Mouse (Mus musculus): ENCODE data around the gene Mrps6. TPM values are rescaled to one million over a fixed set of nuclear protein-coding genes. Genes with fewer than 3 reads are reported as not detected.
A peak's percentile ranks its signal among the peaks of the same experiment; 100 is the strongest.

Mrps6 gene
- polyA plus RNA-seq, 1 experiment from 2014 or later: 106 TPM

- Histone ChIP-seq H3K27ac (no peak overlapping the region), H3K27me3 (no peaks in the 10 kb centered on the region), H3K9me3 (no peaks in the 10 kb centered on the region), H3K4me1 (peaks cover 7% of the 10 kb centered on the region; the same call in 1 of the 2 replicates), H3K36me3 (0 out of 2 replicates have a peak, but pooled peaks cover 7% of the 10 kb centered on the region), H3K9ac (no peak overlapping the region), H3K4me3 (no peak overlapping the region), H3K4me2 (replicated peaks) (no peak overlapping the region)
- ATAC-seq (ENCODE audit: insufficient number of reproducible peaks, insufficient read depth, low FRiP score, low TSS enrichment): no peak
- 64% methylated on average over 3 of the region's 3 CpGs for WGBS
Measured at GRCm38 (mm10) chr16:92105631-92106030, 47.6 kb downstream of the Mrps6 start.

GRCm38 (mm10) chr16:92107346-92107745, 49.3 kb downstream of the Mrps6 start:
- Histone ChIP-seq H3K36me3 (peaks cover 11% of the 10 kb centered on the region; the same call in 1 of the 2 replicates), H3K9ac (no peak overlapping the region), H3K4me1 (peaks cover 5% of the 10 kb centered on the region; the same call in 1 of the 2 replicates), H3K27me3 (no peaks in the 10 kb centered on the region), H3K4me2 (replicated peaks) (no peak overlapping the region), H3K4me3 (no peak overlapping the region), H3K27ac (no peak overlapping the region), H3K9me3 (no peaks in the 10 kb centered on the region)
- ATAC-seq (ENCODE audit: insufficient number of reproducible peaks, insufficient read depth, low FRiP score, low TSS enrichment): no peak
- WGBS: 88% methylated on average over 5 of the region's 5 CpGs

- H3K36me3 ChIP-seq: peaks cover 12% of the 10 kb centered on the region
- no peak overlapping the region for H3K4me2 ChIP-seq (replicated peaks)
- peaks cover 10% of the 10 kb centered on the region for H3K4me1 ChIP-seq
- no peak for ATAC-seq (ENCODE audit: insufficient number of reproducible peaks, insufficient read depth, low FRiP score, low TSS enrichment)
- no peaks in the 10 kb centered on the region for H3K27me3 ChIP-seq
- no peak overlapping the region for H3K4me3 ChIP-seq
- 85% methylated on average over 5 of the region's 5 CpGs for whole genome bisulfite sequencing
- no peaks in the 10 kb centered on the region for H3K9me3 ChIP-seq
- no peak overlapping the region for H3K9ac ChIP-seq
- H3K27ac ChIP-seq: no peak overlapping the region
Measured at GRCm38 (mm10) chr16:92114706-92115241, 56.7 kb downstream of the Mrps6 start.

GRCm38 (mm10) chr16:92115611-92116421, 57.7 kb downstream of the Mrps6 start:
- Histone ChIP-seq H3K4me2 (replicated peaks) (peak overlapping the region; percentile 38), H3K27ac (peak overlapping the region; percentile 41; the same call in 1 of the 2 replicates), H3K9me3 (no peaks in the 10 kb centered on the region), H3K36me3 (peaks cover 12% of the 10 kb centered on the region), H3K9ac (no peak overlapping the region), H3K4me3 (peak overlapping the region; percentile 20; the same call in 1 of the 2 replicates), H3K27me3 (no peaks in the 10 kb centered on the region), H3K4me1 (peaks cover 10% of the 10 kb centered on the region)
- no peak for ATAC-seq (ENCODE audit: insufficient number of reproducible peaks, insufficient read depth, low FRiP score, low TSS enrichment)
- WGBS: 36% methylated on average over 19 of the region's 20 CpGs

- Histone ChIP-seq H3K4me1 (peaks cover 10% of the 10 kb centered on the region), H3K27ac (no peak overlapping the region), H3K9ac (no peak overlapping the region), H3K4me3 (no peak overlapping the region), H3K4me2 (replicated peaks) (no peak overlapping the region), H3K27me3 (no peaks in the 10 kb centered on the region), H3K36me3 (peaks cover 6% of the 10 kb centered on the region), H3K9me3 (no peaks in the 10 kb centered on the region)
- no peak for ATAC-seq (ENCODE audit: insufficient number of reproducible peaks, insufficient read depth, low FRiP score, low TSS enrichment)
- WGBS: 56% methylated on average over 9 of the region's 9 CpGs
Measured at GRCm38 (mm10) chr16:92117337-92118209, 59.5 kb downstream of the Mrps6 start.

GRCm38 (mm10) chr16:92119013-92119515, 61.0 kb downstream of the Mrps6 start:
- no peak overlapping the region for H3K4me2 ChIP-seq (replicated peaks)
- no peak overlapping the region for H3K4me3 ChIP-seq
- H3K36me3 ChIP-seq: no peaks in the 10 kb centered on the region
- no peak overlapping the region for H3K9ac ChIP-seq
- WGBS: 71% methylated on average over 13 of the region's 13 CpGs
- H3K9me3 ChIP-seq: no peaks in the 10 kb centered on the region
- H3K27ac ChIP-seq: no peak overlapping the region
- H3K4me1 ChIP-seq: peaks cover 10% of the 10 kb centered on the region
- no peaks in the 10 kb centered on the region for H3K27me3 ChIP-seq
- no peak for ATAC-seq (ENCODE audit: insufficient number of reproducible peaks, insufficient read depth, low FRiP score, low TSS enrichment)

GRCm38 (mm10) chr16:92120899-92121531, 62.9 kb downstream of the Mrps6 start:
- Histone ChIP-seq H3K36me3 (no peaks in the 10 kb centered on the region), H3K4me3 (no peak overlapping the region), H3K9me3 (peaks cover 5% of the 10 kb centered on the region), H3K9ac (no peak overlapping the region), H3K4me1 (peaks cover 4% of the 10 kb centered on the region), H3K27me3 (no peaks in the 10 kb centered on the region), H3K27ac (no peak overlapping the region), H3K4me2 (replicated peaks) (no peak overlapping the region)
- no peak for ATAC-seq (ENCODE audit: insufficient number of reproducible peaks, insufficient read depth, low FRiP score, low TSS enrichment)
- 71% methylated on average over 17 of the region's 17 CpGs for WGBS

- ATAC-seq (ENCODE audit: insufficient number of reproducible peaks, insufficient read depth, low FRiP score, low TSS enrichment): no peak
- Histone ChIP-seq H3K4me1 (no peaks in the 10 kb centered on the region), H3K9me3 (peaks cover 5% of the 10 kb centered on the region)
Measured at GRCm38 (mm10) chr16:92127226-92127625, 69.2 kb downstream of the Mrps6 start.

GRCm38 (mm10) chr16:92127666-92128065, 69.6 kb downstream of the Mrps6 start:
- Histone ChIP-seq H3K4me2 (replicated peaks) (no peak overlapping the region), H3K4me3 (no peak overlapping the region), H3K9me3 (peaks cover 5% of the 10 kb centered on the region), H3K4me1 (no peaks in the 10 kb centered on the region), H3K27ac (no peak overlapping the region), H3K9ac (no peak overlapping the region), H3K27me3 (no peaks in the 10 kb centered on the region), H3K36me3 (no peaks in the 10 kb centered on the region)
- WGBS: 86% methylated on average over 5 of the region's 5 CpGs
- ATAC-seq (ENCODE audit: insufficient number of reproducible peaks, insufficient read depth, low FRiP score, low TSS enrichment): no peak

More at GRCm38 (mm10) chr16:92127226-92127625, 69.2 kb downstream of the Mrps6 start:
- Histone ChIP-seq H3K4me3 (no peak overlapping the region), H3K27ac (no peak overlapping the region), H3K27me3 (no peaks in the 10 kb centered on the region), H3K4me2 (replicated peaks) (no peak overlapping the region), H3K36me3 (no peaks in the 10 kb centered on the region), H3K9ac (no peak overlapping the region)
- WGBS: 61% methylated on average over 4 of the region's 4 CpGs

- no peak overlapping the region for H3K4me3 ChIP-seq
- H3K27me3 ChIP-seq: no peaks in the 10 kb centered on the region
- H3K4me1 ChIP-seq: no peaks in the 10 kb centered on the region
- no peaks in the 10 kb centered on the region for H3K9me3 ChIP-seq
- no peak overlapping the region for H3K27ac ChIP-seq
- no peaks in the 10 kb centered on the region for H3K36me3 ChIP-seq
- H3K4me2 ChIP-seq (replicated peaks): no peak overlapping the region
- WGBS: 85% methylated on average over 8 of the region's 8 CpGs
- no peak for ATAC-seq (ENCODE audit: insufficient number of reproducible peaks, insufficient read depth, low FRiP score, low TSS enrichment)
- H3K9ac ChIP-seq: no peak overlapping the region
Measured at GRCm38 (mm10) chr16:92129843-92130242, 71.8 kb downstream of the Mrps6 start.

GRCm38 (mm10) chr16:92132511-92132910, 74.4 kb downstream of the Mrps6 start:
- Histone ChIP-seq H3K36me3 (no peaks in the 10 kb centered on the region), H3K4me1 (no peaks in the 10 kb centered on the region), H3K9me3 (no peaks in the 10 kb centered on the region), H3K27ac (no peak overlapping the region), H3K27me3 (no peaks in the 10 kb centered on the region), H3K9ac (no peak overlapping the region), H3K4me3 (no peak overlapping the region), H3K4me2 (replicated peaks) (no peak overlapping the region)
- 84% methylated on average over 4 of the region's 4 CpGs for WGBS
- ATAC-seq (ENCODE audit: insufficient number of reproducible peaks, insufficient read depth, low FRiP score, low TSS enrichment): no peak

Measured in embryonic facial prominence, embryonic 12.5 days (tissue).